Mouse (Mus musculus): ENCODE results near the gene Ubxn10.

Gene Ubxn10

DNA sequence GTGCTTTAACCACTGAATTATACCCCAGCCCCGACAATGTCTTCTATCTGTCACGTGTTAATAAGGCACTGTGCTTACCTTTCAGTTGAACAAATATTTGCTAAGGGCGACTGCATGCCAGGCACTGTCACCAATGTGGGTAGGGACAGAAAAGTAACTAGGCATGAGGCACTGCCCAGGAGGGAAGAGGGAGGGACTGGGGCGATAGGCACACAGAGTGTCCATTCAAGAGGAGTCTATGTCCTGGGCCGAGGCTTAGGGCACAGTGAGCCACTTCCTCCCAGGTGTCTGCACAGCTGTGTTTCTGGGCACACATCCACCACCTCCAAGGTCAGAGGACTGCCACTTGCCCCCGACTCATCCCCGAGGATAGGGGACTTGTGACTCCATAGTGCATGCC lies at the start of gene Ubxn10:
Gene Ubxn10, minus strand, starts transcription at position 137 of the 400 bp plus-strand sequence.
- DNase-seq (ENCODE audit: extremely low read depth, low read depth, low spot score) = no peak

DNA sequence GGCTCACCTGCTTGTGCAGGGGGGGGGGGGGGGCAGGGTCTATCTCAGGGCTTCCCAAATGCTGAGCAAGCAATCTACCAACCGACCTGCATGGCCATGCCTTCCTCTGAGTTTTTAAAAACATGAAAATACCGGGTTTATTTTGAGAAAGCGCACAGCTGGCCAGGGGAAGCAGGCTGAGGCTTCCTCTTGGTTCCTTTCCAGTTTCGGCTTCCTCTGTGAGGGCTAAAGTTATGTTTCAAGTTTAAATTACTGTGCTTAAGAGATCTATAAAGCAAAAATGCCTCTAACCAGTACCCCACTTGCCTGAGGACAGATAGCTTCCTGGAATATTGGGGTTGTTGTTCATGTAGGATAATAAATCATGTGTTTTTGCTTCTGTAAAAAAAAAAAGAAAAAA lies 49.2 kb upstream of the Ubxn10 start:
- DNase-seq (ENCODE audit: extremely low read depth, low read depth, low spot score) = no peak

DNA sequence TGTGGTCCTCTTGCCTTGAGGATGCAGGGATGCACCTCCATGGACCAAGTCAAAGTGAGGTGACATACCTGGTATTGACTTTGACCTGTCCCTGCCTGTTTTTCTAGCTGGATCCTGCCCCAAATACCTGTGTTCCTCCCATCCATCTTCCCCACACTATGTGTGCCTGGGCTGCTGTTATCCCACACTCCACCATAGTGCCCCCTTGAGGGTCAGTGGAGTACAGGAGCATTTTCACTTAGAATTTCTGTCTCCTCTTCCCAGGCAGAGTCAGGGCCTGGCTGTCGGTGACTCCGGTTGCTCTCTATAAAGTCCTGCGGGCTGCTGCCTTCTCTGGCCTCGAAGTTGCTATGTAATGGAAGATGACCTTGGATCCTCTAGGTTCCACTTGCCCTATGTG lies 48.8 kb upstream of the Ubxn10 start:
- DNase-seq (ENCODE audit: extremely low read depth, low read depth, low spot score) = no peak

DNA sequence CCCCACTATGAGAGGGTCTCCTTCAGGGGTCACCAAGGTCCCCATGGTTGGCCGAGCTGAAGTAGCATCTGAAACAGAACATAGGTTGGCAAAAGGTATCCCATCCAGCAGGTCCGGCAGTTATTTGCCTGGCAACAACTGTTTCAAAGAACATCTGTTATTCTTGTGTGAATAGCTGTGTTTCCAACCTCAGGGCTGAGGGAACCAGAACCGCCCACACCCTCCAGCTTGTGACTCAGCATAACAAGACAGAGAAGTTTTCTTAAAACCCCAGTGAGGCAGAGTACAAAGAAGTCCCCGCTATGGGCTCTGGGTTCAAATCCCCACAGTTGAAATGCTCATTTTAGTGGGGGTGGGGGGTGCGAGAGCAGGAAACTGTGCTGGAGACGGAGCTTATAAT lies 45.1 kb upstream of the Ubxn10 start:
- no peak for DNase-seq (ENCODE audit: extremely low read depth, low read depth, low spot score)

DNA sequence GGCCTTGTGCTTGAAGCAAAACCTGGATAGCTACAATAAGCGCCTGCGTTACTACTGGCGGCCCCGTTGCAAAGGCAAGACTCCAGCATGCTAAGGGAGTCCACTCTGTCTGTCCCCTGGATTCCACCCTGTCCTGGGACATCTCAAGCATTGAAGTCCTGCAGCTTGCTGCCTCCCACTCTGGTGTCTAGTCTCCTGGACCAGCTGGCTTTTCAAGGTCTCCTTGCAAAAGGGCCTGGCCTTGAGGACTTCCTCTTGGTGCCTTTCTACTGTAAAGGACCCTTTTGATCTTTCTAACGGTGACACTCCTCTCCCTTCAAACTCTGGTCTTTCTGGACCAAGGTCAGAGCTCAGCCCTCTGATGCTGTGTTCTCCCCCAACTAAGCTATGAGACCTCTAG lies 43.3 kb upstream of the Ubxn10 start:
- DNase-seq (ENCODE audit: extremely low read depth, low read depth, low spot score) = no peak

DNA sequence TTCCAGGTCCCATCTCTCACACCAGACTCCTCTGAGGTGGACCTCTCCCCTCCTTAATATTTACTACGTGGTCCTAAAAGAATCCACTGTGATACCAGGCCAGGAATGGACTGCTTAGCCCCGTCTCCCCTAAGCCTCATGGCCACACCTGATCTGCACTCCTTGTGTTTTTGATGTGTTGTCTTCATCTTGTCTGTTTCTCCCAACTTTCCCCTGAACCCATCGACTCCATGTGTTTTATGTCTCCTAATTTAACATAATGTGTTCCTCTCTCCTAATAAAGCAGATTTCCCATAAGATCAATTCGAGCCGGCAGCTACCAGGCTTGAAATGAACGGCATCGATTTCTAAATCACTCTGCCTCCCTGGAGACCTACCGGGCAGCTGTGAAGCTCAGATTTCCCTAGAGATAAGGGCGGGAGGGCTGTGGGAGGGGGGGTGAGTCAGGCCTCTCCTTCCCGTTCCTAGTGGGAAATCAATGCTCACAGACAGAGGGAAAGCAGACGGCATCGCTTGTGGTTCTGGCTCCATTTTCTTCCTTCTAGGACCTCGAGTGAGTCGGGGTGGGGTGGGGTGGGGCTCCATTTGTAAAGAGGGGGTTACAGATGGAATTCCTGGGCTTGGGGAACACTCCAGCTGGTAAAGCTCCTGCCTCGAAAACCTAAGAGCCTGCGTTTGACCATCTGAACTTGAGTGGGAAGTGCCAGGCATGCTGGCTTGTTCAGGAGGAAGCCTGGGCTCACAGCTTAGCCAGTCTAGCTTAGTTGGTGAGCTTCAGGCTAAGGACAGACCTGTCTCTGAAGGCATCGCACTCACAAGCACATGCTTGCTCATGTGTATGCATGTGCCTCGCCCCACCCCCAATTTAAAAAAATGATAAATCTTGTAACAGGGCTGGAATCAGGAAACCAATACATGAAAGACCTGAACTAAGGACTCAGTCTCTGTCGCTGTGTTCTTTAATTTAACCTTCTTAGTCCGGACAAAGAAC lies 40.7 kb upstream of the Ubxn10 start:
- no peak for DNase-seq (ENCODE audit: extremely low read depth, low read depth, low spot score)

DNA sequence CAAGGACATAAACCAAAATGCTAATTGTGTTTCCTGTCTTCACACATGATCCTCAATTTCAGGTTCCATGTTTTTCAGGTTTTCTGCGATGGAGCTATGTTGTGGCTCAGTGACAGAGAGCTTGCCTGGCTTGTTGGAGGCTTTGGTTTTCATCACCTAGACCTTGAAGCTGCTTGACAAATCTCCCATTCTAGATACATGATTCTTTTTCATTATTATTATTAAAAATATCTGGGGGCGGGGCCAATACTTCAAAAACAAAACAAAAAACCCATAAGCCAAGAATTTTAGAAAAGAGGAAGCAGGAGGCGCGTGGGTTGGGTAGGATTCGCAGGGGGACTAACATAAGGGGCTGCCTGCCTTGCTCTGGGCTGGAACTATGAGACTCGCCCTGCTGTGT lies 38.5 kb upstream of the Ubxn10 start, which contains the start of gene Pla2g2d:
Gene Pla2g2d, plus strand, starts transcription at position 301 of the 400 bp plus-strand sequence.
- no peak for DNase-seq (ENCODE audit: extremely low read depth, low read depth, low spot score)

DNA sequence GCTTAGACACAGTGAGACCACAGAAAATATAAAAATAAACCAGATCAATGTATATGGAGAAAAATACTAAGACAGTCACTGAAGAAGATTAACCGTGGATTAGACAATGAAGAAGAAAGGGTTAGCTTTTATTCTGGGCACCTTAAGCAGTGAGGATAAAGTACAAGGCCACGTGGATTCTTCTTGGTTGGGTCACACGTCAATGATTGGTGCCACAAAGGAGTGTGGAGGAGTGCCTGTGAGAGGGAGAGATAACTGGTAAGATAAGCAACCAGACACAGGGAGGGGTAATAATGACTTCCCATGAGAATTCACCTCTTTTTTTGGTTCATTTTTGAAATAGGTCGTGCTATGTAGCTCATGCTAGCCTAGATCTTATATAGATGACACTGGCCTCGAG lies 35.4 kb upstream of the Ubxn10 start:
- DNase-seq (ENCODE audit: extremely low read depth, low read depth, low spot score) = no peak

DNA sequence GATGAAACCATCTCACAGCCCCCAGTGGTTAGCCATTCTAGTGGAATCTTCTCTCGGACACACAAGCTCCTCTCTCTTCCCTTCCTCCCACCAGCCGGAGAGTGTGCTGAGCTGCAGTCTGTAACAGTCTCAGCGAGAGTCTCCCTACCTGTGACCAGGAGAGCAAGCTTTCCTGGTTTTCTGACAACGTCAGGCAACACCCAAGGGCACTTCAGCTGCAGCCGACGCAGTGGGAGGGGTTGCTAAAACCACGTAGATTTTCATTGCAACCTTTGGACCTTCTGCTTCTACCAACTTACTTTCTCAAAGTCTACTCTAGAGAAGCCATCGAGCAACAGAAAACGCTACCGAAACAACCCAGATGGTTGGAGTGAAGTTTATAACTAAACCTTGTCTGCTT lies 35.0 kb upstream of the Ubxn10 start:
- no peak for DNase-seq (ENCODE audit: extremely low read depth, low read depth, low spot score)

DNA sequence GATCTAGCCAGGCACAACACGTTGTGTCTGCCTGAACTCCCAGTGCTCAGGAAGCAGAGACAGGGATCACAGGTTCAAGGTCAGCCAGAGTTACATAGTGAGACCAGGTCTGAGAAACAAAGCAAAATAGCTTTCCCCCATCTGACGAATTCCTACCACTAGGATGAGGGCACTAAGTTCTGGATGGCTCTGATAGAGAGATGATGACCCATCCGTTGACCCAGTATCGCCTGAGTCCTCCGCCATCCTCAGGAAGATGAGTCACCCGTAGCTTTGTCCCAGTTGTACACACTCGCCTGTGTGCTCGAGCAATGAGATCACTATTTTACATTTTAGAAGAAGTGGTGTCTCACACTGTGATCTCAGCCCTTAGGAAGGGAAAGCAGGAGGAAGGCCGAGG lies 25.3 kb upstream of the Ubxn10 start:
- no peak for DNase-seq (ENCODE audit: extremely low read depth, low read depth, low spot score)

DNA sequence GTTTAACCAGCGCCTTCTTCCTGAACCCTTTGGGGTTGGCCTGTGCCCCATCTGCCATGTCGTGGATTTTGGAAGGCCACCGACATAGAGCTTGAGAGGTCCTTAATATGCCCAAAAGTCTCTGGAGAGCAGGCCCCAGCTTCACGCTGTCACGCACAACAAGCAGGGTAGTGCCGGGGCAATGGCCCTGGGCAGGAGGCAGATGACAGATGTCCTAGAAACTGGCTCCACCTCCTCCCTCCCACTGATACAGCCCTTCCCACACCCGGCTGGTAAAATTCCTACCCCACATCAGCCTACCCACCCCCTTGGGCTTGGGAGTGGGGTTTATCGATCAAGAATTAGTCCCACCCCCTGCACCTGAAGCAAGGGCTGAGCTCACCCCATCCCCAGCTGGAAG lies 20.4 kb upstream of the Ubxn10 start, which contains the start of gene Pla2g2f:
Gene Pla2g2f, minus strand, starts transcription at position 211 of the 400 bp plus-strand sequence.
- no peak for DNase-seq (ENCODE audit: extremely low read depth, low read depth, low spot score)

DNA sequence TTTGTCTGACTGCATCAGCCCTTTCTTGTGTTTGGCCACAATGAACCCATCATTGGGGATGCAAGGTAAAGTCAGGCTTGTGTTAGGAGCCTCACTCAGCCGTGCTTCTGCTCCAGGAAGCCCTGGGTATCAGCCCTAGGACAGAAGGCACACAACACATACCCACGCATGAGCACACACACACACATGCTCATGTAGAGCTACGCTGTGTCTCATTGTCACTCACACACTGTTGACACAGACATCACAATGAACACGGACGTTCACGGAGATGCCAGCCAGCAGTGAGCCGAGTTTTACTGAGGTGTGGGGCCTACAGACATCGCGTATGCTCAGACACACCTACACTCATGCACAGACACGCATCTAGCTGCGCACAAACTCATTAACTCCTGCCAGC lies 19.0 kb upstream of the Ubxn10 start:
- no peak for DNase-seq (ENCODE audit: extremely low read depth, low read depth, low spot score)

DNA sequence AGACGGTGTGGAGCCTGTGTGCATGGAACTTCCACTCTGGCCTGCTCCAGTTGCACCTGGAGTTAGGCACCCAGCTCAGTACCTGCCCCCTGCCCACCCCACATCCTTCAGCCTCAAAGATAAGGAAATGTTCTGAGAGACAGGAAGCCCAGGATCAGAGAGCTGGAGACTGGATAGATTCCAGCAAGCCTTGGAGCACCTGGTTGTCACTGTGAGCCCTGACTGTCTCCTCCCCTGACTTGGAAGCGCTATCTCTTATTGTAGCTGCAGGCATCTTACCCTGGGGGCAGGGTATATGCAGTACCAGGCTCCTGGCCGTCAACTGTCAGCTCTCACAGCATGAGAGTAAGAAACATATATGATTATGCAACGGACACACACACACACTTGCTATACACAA lies 18.5 kb upstream of the Ubxn10 start:
- no peak for DNase-seq (ENCODE audit: extremely low read depth, low read depth, low spot score)

DNA sequence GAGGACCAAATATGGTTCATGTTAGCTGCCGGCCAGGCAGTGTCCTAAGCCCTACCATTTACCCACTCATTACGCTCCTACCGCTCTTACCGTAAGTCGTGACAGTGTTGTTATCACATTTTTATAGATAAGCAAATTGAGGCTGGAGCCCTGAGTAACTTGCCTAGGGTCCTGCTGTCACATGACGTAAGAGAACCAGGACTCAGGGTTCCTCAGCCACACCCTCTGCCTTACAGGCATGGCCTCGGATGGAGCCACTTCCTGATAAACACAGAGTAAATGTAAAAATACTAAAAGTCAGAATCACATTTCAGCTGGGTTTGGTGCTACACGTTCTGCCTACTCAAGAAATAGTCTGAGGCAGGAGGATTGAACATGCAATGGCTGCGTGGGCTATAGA lies 17.5 kb upstream of the Ubxn10 start:
- no peak for DNase-seq (ENCODE audit: extremely low read depth, low read depth, low spot score)

DNA sequence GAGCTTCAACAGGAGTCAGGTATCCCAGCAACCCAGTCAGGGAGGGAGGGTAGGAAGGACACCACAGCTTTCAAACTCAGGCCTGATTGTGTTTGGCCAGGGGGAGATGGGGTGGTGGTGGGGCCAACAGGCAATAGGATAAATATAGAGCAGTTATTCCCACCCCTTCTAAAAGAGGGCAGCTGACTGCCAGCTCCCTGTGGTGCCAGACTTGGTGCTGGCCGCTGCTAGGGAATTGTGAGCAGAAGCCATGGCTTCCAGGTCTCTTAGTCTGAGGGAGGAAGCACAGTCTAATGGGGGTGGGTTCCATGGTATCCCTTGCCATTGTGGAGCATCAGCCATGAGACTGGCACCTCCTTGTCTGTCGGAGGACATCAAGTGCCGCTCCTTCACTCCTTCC lies 16.6 kb upstream of the Ubxn10 start:
- DNase-seq (ENCODE audit: extremely low read depth, low read depth, low spot score) = no peak

DNA sequence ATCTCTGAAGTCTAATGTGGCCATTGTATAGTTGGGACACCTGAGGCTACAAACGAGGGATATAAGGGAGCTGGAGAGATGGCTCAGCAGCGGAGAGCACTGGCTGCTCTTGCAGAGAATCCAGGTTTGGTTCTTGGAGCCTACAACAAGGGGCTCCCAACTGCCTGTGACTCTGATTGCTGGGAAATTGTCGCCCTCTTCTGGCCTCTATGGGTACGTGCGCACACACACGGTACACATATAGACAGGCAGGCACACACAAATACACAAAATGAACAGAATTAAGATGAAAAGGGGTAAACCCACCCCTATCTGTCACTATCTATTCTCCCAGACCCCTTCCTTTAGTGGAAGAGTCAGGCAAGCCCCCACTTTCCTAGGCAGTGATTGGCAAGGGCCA lies 15.6 kb upstream of the Ubxn10 start:
- DNase-seq (ENCODE audit: extremely low read depth, low read depth, low spot score) = no peak

DNA sequence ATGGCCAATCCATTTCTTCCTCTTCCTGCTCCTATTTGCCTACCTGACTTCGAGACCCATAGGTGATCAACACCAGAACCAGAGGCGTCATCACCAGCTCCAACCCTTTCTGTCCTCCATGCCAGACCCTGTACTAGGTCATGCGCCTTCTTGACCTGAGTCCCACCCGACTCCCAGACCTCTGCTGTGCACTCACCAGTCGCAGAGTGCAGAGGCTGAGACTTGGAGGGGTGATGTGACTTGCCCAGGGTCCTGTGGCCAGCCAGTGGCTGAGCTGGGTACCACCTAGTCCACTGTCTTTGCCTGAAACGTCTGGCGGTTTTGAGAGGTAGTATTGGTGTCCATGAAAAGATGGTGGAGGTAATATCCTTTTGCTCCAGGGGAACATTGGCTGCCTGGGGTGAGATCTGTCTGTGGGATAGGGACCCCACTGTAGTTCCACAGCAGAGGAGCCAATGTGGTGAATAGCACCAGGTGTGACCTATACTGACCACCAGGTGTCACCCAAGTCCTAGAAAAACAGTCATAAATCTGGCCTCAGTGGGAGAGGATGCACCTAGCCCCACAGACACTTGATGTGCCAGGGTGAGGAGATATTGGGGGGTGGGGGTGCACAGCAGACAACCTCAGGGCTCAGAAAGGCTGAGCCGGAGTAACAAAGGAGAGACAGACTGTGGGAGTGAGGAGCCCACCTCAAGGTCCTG lies 11.6 kb upstream of the Ubxn10 start:
- DNase-seq (ENCODE audit: extremely low read depth, low read depth, low spot score) = no peak

DNA sequence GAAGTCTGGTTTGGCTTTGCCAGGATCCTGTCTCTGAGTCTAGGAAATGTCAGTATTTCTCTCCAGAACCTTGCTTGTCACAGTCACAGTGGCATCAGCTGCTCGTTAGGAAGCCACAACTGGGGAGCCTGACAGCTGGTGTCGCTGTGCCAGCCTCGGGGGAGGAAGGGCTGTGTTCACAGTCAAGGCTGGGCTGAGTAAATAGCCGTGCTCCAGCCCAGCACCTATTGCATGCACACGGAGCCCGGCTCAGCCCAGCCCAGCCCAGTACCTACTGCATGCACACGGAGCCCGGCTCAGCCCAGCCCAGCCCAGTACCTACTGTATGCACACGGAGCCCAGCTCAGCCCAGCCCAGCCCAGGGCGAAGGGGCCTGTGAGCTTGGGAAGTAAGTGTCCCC lies 10.9 kb upstream of the Ubxn10 start:
- DNase-seq (ENCODE audit: extremely low read depth, low read depth, low spot score) = no peak

DNA sequence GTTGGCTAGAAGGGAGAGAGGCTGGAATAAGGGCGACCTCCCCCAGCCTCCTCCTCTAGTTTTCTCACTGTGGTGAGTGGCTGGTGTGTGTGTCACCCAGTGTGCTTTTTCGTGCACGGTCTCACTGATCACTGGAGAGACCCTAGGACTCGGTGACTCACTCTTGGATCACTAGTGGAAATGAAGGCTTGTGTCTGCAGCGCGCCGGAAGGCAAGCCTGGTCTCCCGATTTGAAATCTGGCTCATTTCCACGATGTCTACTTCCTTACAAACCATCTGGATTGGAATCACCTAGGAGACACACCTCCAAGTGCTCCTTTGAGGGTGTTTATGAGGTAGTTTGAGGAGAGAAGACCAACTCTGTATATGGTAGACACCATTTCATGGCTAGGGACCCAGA lies 9.9 kb upstream of the Ubxn10 start:
- DNase-seq (ENCODE audit: extremely low read depth, low read depth, low spot score) = no peak

DNA sequence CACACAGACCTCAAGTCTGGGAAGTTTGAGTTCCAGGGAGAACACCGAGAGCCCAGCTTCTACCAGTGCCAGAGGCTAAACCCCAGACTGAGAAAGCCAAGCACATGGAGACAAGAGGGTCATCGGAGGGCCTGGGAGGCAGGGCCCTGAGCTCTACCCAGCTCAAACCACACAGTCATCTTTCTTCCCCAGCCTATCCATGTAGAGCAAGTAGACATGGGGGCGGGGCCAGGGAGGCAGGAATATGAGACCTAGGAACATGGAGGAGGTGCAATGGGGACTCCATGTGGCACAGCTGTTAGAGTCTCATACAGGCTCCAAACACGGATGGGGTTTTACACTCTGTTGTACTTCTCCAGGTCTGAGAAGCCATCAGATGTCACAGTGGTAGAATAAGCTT lies 8.9 kb upstream of the Ubxn10 start:
- DNase-seq (ENCODE audit: extremely low read depth, low read depth, low spot score) = no peak

DNA sequence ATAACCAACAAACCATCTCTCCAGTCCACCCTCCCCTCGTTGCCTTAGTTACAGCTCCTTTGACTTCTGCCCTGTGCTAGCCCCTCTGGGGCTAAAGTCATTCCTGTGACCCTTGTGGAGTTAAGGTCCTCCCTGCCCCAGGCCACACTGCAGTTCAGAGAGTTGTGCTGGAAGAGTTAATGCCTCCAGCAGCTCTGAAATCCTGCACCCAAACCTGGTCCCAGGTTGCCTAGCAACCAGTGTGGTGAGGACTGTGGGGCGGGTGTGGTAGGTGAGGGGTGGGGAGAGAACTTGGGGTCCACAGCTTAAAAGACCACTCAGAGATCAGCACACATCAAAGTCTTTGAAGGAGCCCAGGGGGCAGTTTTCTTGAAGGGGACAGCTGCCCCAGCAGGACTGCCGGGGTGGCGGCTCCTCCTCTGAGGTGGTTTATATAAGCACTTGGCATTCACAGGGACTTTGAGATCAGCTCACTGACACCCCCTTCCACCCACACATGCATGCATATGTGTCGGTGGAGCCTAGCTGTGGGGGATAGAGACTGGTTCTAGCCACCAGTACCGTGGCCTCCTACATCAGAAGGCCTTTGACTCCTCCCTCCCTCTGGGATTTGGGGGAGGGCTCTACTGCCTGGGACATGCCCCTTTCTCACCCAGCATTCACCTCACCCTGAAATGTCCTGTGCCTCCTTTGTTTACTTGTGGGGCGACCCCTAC lies 2.3 kb upstream of the Ubxn10 start:
- DNase-seq (ENCODE audit: extremely low read depth, low read depth, low spot score) = no peak
